In the genomic region with DNA sequence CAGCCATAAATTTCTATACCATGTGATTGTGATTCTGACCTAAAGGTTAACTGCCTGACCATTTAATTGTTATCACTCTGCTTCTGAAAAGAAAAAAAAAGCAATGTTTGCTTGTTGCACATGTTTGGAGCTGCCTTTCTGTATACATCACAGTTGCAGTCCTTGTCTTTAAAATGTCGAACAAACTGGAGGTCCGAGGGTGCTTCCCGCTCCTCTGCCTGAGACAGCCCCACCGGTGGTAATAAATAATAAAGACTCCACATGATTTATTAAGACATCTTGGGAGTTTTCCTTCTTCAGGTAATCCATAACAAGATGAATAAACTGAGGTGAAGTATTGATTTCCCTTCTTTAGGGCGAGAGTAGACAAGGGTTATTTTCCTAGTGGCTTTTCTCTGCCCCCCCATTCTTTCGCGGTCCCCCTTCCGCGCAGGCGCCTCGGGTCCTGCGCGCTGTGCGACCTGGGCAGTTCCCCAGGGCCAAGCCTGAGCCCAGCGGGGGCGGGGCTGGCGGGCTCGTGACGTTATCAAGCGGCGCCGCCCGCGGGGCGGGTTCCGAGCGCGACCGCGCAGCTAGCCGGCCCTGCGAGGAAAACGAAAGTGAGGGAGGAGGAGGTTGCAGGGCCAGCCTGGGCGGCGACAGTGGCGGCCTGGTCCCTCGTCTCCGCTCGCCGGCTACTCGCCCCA, we compare ENCODE assay signal across 8 mouse cellular contexts. TPM values are rescaled to one million over a fixed set of nuclear protein-coding genes. Genes with fewer than 3 reads are reported as not detected.
DNase-seq lines count a peak whose midpoint lies in the region; ATAC-seq lines count a peak whose summit lies in the region.

A gene (plus strand): TSS at position 520 of the 686 bp plus-strand sequence.

- intact Hi-C loops in gastrocnemius, postnatal 14 days (cut with DNase I; ENCODE audit: low total_unique reads): loop anchor here (10.0 kb wide), 1 partner anchor 45 kb away; a partner anchor contains a TSS
- intact Hi-C loops in left cerebral cortex, postnatal 10 days (cut with DNase I): no loop called here

- peak; percentile 85 for ATAC-seq in inflammation-experienced regulatory T-cells, adult 6 months
- ATAC-seq in megakaryocyte-erythroid progenitor cell, adult 5-6 weeks (replicated peaks; ENCODE audit: low FRiP score, low TSS enrichment, poor library complexity, severe bottlenecking): peak; percentile 80

- peak; percentile 93 for DNase-seq in adipocyte (ENCODE audit: low spot score)
- peak; percentile 91 for DNase-seq in embryo, embryonic 10 days (ENCODE audit: low spot score)
- peak; percentile 95 for DNase-seq in gastrocnemius, postnatal 14 days
- DNase-seq in left cerebral cortex, postnatal 10 days (ENCODE audit: extremely low spot score in 1 of 2, low spot score in 2 of 2): peak; percentile 90 to 97
- peak; percentile 96 for DNase-seq in right cerebral cortex, postnatal 25 days
- peak; percentile 95 to 96 for DNase-seq in urinary bladder, postnatal 4 days (ENCODE audit: low spot score in 2 of 2)

RNA-seq across cellular contexts. Expression of the gene that starts here (rescaled TPM):
- 10 to 100 TPM; 36.7 to 38.8 TPM for total RNA-seq in gastrocnemius, postnatal 14 days (2021)
- 100 to 1,000 TPM in 1 of 3 experiments, 10 to 100 TPM in 2; 83.4 to 107 (median 98.4) TPM for polyA plus RNA-seq in inflammation-experienced regulatory T-cells, adult 6 months (2017; shearing (Covaris generic))
- total RNA-seq in left cerebral cortex, postnatal 10 days (2021): 100 to 1,000 TPM in 1 of 2 experiments, 10 to 100 TPM in 1; 85.1 to 104 TPM
- 44.7 and 73.5 TPM in 2 replicates for total RNA-seq in megakaryocyte-erythroid progenitor cell, adult 5-6 weeks (2014; fragmentation: Nextera tagmentation)
- 135 and 166 TPM in 2 replicates for total RNA-seq in megakaryocyte-erythroid progenitor cell, adult 5-6 weeks (2017)

Comparison
In these comparisons a context has a peak if more than half of its experiments do, and no peak if none do; other contexts are left out.
1. Peak in every context shown above with its lines: DNase-seq and ATAC-seq.